Mouse (Mus musculus) heart, embryonic 13.5 days (tissue): ENCODE measurements around the gene Rmdn2. TPM values are rescaled to one million over a fixed set of nuclear protein-coding genes. Genes with fewer than 3 reads are reported as not detected.

Source experiments
- ATAC-seq: fragments of 200-750 bp; cut with Nextera tagmentation; 2 replicates; pipeline ENCODE4 v1.8.0; 2017; ENCODE audit warnings: moderate TSS enrichment; ENCODE audit not compliant: insufficient number of reproducible peaks, low FRiP score, low TSS enrichment; ENCODE audit errors: extremely low read depth
- H3K27ac ChIP-seq: fragments of 300-500 bp; sonication (generic); replicated peaks from 2 replicates; pipeline ENCODE4 v1.5.1; 2015; ENCODE audit warnings: moderate library complexity, mild to moderate bottlenecking, inconsistent platforms
- H3K27me3 ChIP-seq: fragments of 300-500 bp; sonication (generic); replicated peaks from 2 replicates; pipeline ENCODE4 v1.6.1; 2015; ENCODE audit warnings: mild to moderate bottlenecking, inconsistent platforms
- H3K36me3 ChIP-seq: fragments of 300-500 bp; sonication (generic); 2 replicates; pipeline ENCODE4 v1.6.1; 2015; ENCODE audit warnings: mild to moderate bottlenecking, inconsistent platforms
- H3K4me1 ChIP-seq: fragments of 300-500 bp; sonication (generic); 2 replicates; pipeline ENCODE4 v1.6.1; 2015; ENCODE audit warnings: inconsistent platforms
- H3K4me2 ChIP-seq: fragments of 300-500 bp; sonication (generic); 2 replicates; pipeline ENCODE4 v1.6.1; 2015; ENCODE audit warnings: inconsistent platforms, mild to moderate bottlenecking, moderate library complexity
- H3K4me3 ChIP-seq: fragments of 300-500 bp; sonication (generic); 2 replicates; pipeline ENCODE4 v1.5.1; 2015; ENCODE audit warnings: moderate library complexity, mild to moderate bottlenecking, inconsistent platforms
- H3K9ac ChIP-seq: fragments of 300-500 bp; sonication (generic); 2 replicates; pipeline ENCODE4 v1.6.1; 2015; ENCODE audit warnings: inconsistent platforms, mild to moderate bottlenecking, moderate library complexity
- H3K9me3 ChIP-seq: fragments of 300-500 bp; sonication (generic); 2 replicates; pipeline ENCODE4 v1.6.1; 2016; ENCODE audit warnings: inconsistent platforms
- WGBS: fragments of 180-500 bp; shearing (Covaris S2); methylation state at CpG from one replicate; pipeline ENCODE4 v1.1.7; 2015; ENCODE audit warnings: mixed read lengths; 5-methylcytosine and 5-hydroxymethylcytosine counted together
- polyA plus RNA-seq: library from polyadenylated mRNA; unstranded; fragments of >200 nt; fragmentation: Nextera tagmentation; extraction: Ambion mirVana; gene quantifications from 2 replicates; pipeline ENCODE4 v1.2.1, GENCODE M21; 2015

The Rmdn2 gene
- polyA plus RNA-seq, 1 experiment from 2014 or later, result 13.5 TPM

DNA sequence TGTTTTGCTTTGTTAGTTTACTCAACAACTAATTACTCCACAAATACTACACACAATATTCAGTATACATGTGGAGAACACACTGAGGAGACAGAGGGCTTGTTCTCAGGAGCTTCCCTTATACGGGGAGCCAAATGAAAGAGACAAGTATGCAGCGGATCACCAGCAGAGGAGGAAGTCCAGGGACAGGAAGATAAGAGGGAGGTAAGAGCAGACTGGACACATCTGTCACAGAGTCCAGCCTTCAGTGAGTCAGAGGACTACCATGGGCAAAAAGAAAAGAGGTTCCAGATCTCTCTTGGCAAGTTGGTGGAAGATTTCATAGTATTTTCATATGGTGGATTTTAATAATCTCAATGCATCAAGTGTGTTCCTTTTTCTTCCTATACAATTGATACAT is 13.5 kb upstream of the Rmdn2 start:
- H3K27ac ChIP-seq, result no peak overlapping the region
- H3K9me3 ChIP-seq, result no peaks in the 10 kb centered on the region
- H3K4me2 ChIP-seq, result no peak overlapping the region
- no peaks in the 10 kb centered on the region for H3K36me3 ChIP-seq
- H3K27me3 ChIP-seq, result no peaks in the 10 kb centered on the region
- no peak overlapping the region for H3K9ac ChIP-seq
- 2% methylated on average over 2 of the region's 2 CpGs for WGBS
- H3K4me1 ChIP-seq, result peaks cover 18% of the 10 kb centered on the region
- no peak for ATAC-seq
- no peak overlapping the region for H3K4me3 ChIP-seq

DNA sequence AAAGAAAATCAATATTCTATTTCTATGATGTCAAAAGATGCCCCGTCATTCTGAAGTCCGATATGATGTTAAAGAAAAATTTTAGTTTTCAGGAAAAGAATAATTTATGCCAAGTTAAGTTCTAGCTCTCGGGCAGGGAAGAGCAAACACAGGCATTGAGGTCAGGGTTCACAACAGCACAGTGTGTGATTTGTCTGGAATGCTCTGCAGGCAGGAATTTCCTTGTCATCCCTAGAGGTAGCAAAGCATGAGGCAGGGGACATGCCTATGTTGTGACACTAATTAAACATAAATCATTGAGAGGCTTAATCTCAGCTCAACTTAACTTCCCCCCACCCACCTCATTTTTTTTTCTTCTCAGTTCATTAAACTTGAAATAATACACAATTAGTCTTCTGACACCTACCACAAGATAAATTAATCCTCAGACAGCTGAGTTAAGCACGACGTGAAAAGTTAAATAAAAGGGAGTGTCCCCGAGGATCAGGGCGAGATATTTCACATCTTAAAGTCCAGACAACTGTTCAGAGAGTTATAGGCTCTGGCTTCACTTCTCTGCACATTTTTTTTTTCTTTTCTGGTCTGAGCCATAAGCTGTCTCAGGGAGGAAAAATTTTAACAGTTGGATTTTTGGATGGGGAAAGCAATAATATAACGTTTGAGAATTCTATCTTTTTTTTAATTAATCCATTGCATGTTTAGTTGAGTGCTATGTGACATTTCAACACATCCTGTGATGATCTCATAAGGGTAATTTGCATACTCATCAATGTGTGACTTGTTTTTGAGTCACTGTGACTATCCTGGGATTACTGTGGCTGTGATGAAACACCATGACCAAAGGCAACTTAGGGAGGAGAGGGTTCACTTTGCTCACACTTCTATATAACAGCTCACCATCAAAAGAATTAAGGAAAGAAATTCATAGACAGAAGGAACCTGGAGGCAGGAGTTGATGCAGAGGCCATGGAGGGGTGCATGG is 12.8 kb upstream of the Rmdn2 start:
- Histone ChIP-seq H3K27ac (no peak overlapping the region), H3K4me1 (peaks cover 18% of the 10 kb centered on the region), H3K4me3 (no peak overlapping the region), H3K36me3 (no peaks in the 10 kb centered on the region), H3K9me3 (no peaks in the 10 kb centered on the region), H3K9ac (no peak overlapping the region), H3K4me2 (no peak overlapping the region), H3K27me3 (no peaks in the 10 kb centered on the region)
- 35% methylated on average over 8 of the region's 8 CpGs for WGBS
- no peak for ATAC-seq

GRCm38 (mm10) chr17:79600108-79600507 is 11.6 kb upstream of the Rmdn2 start:
- H3K4me1 ChIP-seq, result peaks cover 18% of the 10 kb centered on the region
- no peaks in the 10 kb centered on the region for H3K36me3 ChIP-seq
- no peaks in the 10 kb centered on the region for H3K9me3 ChIP-seq
- no peak overlapping the region for H3K4me3 ChIP-seq
- no peak overlapping the region for H3K27ac ChIP-seq
- ATAC-seq, result no peak
- no peak overlapping the region for H3K9ac ChIP-seq
- no peaks in the 10 kb centered on the region for H3K27me3 ChIP-seq
- no peak overlapping the region for H3K4me2 ChIP-seq
- WGBS, result 64% methylated on average over 4 of the region's 4 CpGs

- H3K9me3 ChIP-seq, result no peaks in the 10 kb centered on the region
- no peak overlapping the region for H3K27ac ChIP-seq
- H3K27me3 ChIP-seq, result no peaks in the 10 kb centered on the region
- H3K4me3 ChIP-seq, result no peak overlapping the region
- H3K36me3 ChIP-seq, result no peaks in the 10 kb centered on the region
- no peak for ATAC-seq
- H3K4me2 ChIP-seq, result no peak overlapping the region
- 40% methylated on average over 5 of the region's 5 CpGs for WGBS
- peaks cover 18% of the 10 kb centered on the region for H3K4me1 ChIP-seq
- H3K9ac ChIP-seq, result no peak overlapping the region
Measured at GRCm38 (mm10) chr17:79602381-79602780, 9.3 kb upstream of the Rmdn2 start.

DNA sequence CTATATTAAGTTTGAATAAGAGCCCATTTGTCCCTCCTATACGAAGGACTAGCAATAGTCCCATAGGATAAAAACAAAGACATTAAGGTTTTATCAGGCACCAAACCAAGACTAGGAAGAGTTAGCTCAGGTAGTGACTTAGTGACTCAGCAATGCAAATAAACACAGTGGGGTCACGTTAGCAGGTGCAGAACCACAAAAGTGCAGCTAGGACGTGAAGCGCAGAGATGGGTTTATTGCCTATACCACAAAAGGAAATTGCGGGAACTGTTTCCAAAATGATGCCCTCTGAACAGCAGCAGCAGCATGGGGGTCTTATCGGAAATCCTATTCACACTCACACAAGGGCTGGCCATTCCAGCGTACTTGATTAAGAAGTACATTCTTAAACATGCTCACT is 8.2 kb upstream of the Rmdn2 start:
- H3K4me2 ChIP-seq, result no peak overlapping the region
- H3K9ac ChIP-seq, result no peak overlapping the region
- H3K27me3 ChIP-seq, result no peaks in the 10 kb centered on the region
- no peak overlapping the region for H3K27ac ChIP-seq
- H3K4me1 ChIP-seq, result peaks cover 14% of the 10 kb centered on the region
- no peaks in the 10 kb centered on the region for H3K36me3 ChIP-seq
- no peaks in the 10 kb centered on the region for H3K9me3 ChIP-seq
- H3K4me3 ChIP-seq, result no peak overlapping the region
- 82% methylated on average over 7 of the region's 7 CpGs for WGBS
- ATAC-seq, result no peak

DNA sequence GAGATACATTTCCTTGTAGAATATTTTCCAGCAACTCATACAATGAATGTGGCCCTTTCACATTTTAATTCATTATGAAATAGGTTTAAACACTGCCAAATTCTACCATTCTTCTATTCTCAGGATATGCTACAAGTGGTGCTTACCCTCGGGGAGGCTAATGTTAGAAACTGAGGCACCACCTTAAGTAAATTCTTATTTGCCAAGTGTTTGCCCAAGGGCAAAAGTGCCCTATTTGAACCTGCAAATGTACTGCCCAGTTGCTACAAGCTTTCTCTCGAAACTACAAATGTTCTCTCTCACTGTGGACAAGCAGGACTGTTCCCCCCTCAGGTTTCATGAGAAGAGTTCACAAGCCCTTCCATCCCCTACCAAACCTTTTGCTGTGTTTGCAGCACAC is 5.9 kb upstream of the Rmdn2 start:
- H3K9me3 ChIP-seq, result no peaks in the 10 kb centered on the region
- H3K4me1 ChIP-seq, result peaks cover 8% of the 10 kb centered on the region
- H3K27me3 ChIP-seq, result no peaks in the 10 kb centered on the region
- no peak overlapping the region for H3K9ac ChIP-seq
- H3K4me2 ChIP-seq, result no peak overlapping the region
- H3K36me3 ChIP-seq, result no peaks in the 10 kb centered on the region
- WGBS, result 64% methylated on average over 2 of the region's 2 CpGs
- no peak overlapping the region for H3K27ac ChIP-seq
- no peak overlapping the region for H3K4me3 ChIP-seq
- no peak for ATAC-seq

GRCm38 (mm10) chr17:79609697-79610096 is 2.0 kb upstream of the Rmdn2 start:
- H3K9me3 ChIP-seq, result no peaks in the 10 kb centered on the region
- no peaks in the 10 kb centered on the region for H3K27me3 ChIP-seq
- H3K36me3 ChIP-seq, result no peaks in the 10 kb centered on the region
- no peak overlapping the region for H3K4me2 ChIP-seq
- no peak overlapping the region for H3K9ac ChIP-seq
- no peak overlapping the region for H3K27ac ChIP-seq
- ATAC-seq, result no peak
- 74% methylated on average over 1 of the region's 1 CpGs for WGBS
- H3K4me1 ChIP-seq, result peaks cover 15% of the 10 kb centered on the region
- no peak overlapping the region for H3K4me3 ChIP-seq

GRCm38 (mm10) chr17:79610163-79610755 is 1.4 kb upstream of the Rmdn2 start:
- Histone ChIP-seq H3K4me3 (no peak overlapping the region), H3K27ac (0 out of 2 replicates have a peak overlapping the region, but pooled peaks have one; percentile 12), H3K9me3 (no peaks in the 10 kb centered on the region), H3K9ac (no peak overlapping the region; the same call in 1 of the 2 replicates), H3K27me3 (no peaks in the 10 kb centered on the region), H3K36me3 (no peaks in the 10 kb centered on the region), H3K4me2 (no peak overlapping the region), H3K4me1 (peaks cover 16% of the 10 kb centered on the region)
- WGBS, result 53% methylated on average over 9 of the region's 9 CpGs
- ATAC-seq, result no peak

GRCm38 (mm10) chr17:79614691-79615588 is 3.3 kb downstream of the Rmdn2 start:
- H3K36me3 ChIP-seq, result no peaks in the 10 kb centered on the region
- WGBS, result 3% methylated on average over 46 of the region's 57 CpGs
- H3K4me3 ChIP-seq, result peak overlapping the region; percentile 73
- H3K9ac ChIP-seq, result peak overlapping the region; percentile 90
- peak; percentile 82 for ATAC-seq
- H3K4me1 ChIP-seq, result peaks cover 16% of the 10 kb centered on the region
- no peaks in the 10 kb centered on the region for H3K27me3 ChIP-seq
- H3K27ac ChIP-seq, result peak overlapping the region; percentile 90
- H3K9me3 ChIP-seq, result no peaks in the 10 kb centered on the region
- peak overlapping the region; percentile 79 for H3K4me2 ChIP-seq

DNA sequence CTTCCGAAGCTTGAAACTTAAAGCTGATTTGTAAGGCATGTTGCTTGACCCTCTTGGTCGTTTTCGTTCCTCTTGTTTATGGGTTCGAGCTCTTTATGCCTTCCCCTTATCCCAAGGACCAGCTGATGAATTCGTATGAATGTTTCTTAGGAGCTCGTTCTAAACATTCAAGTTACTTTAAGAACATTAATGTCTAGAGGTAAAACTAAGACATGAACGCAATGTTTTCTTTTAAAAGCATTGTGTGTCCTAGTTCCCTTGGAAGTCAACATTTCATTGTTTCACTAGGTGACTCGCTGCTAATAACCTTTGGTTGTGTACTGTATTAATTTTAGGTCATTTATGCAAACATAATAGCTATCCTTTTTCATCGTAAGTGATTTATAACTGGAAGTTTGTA is 4.2 kb downstream of the Rmdn2 start:
- no peaks in the 10 kb centered on the region for H3K27me3 ChIP-seq
- no peaks in the 10 kb centered on the region for H3K9me3 ChIP-seq
- no peaks in the 10 kb centered on the region for H3K36me3 ChIP-seq
- peak overlapping the region; percentile 73 for H3K4me3 ChIP-seq
- H3K4me1 ChIP-seq, result peaks cover 11% of the 10 kb centered on the region
- no peak for ATAC-seq
- H3K27ac ChIP-seq, result no peak overlapping the region
- peak overlapping the region; percentile 90 for H3K9ac ChIP-seq
- peak overlapping the region; percentile 79 for H3K4me2 ChIP-seq
- WGBS, result 81% methylated on average over 9 of the region's 9 CpGs

DNA sequence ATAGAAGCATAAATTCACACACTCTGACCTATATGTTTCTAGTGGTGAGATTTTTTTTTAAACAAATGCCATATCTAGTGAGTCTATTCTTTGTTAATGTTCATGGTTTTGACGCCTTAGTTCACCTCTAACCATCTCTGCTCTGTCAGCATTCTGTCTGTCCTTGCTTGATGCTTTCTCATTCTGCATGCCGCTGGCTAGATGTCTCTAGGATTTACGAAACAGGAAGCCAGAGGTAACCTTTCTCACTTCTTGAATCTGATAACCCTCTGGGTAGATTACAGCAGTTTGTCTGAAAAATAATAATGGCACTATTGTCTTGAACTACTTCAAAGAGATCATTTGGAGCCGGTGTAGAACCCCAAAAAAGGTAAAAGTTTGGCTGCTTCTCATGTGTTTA is 5.0 kb downstream of the Rmdn2 start:
- H3K4me3 ChIP-seq, result no peak overlapping the region
- peaks cover 7% of the 10 kb centered on the region for H3K4me1 ChIP-seq
- no peak overlapping the region for H3K9ac ChIP-seq
- H3K36me3 ChIP-seq, result peaks cover 4% of the 10 kb centered on the region; the same call in 1 of the 2 replicates
- ATAC-seq, result no peak
- H3K4me2 ChIP-seq, result no peak overlapping the region
- H3K27me3 ChIP-seq, result no peaks in the 10 kb centered on the region
- no peaks in the 10 kb centered on the region for H3K9me3 ChIP-seq
- WGBS, result 82% methylated on average over 4 of the region's 4 CpGs
- no peak overlapping the region for H3K27ac ChIP-seq
